Mouse (Mus musculus): Measurements from ENCODE around the gene 1700049E17Rik2. TPM values are rescaled to one million over a fixed set of nuclear protein-coding genes. Genes with fewer than 3 reads are reported as not detected.
"Not testable (repeated sequence)": the region's sequence is repeated elsewhere in the genome, so short reads cannot be mapped to it uniquely, and the experiment has no call there.

Gene 1700049E17Rik2
- polyA plus RNA-seq (2014; fragmentation: Nextera tagmentation; extraction: Ambion mirVana) = not detected in 2 replicates

GRCm38 (mm10) chr14:41572911-41573310, at the start of gene 1700049E17Rik2:
Gene 1700049E17Rik2, plus strand, starts transcription at chr14:41573211.
- not testable (repeated sequence) for H3K27ac ChIP-seq (replicated peaks; ENCODE audit: low read depth, low read length); H3K36me3 ChIP-seq (ENCODE audit: control insufficient read depth, insufficient read depth, low read length); H3K4me1 ChIP-seq (ENCODE audit: control insufficient read depth, insufficient read depth, low read length); H3K9ac ChIP-seq (ENCODE audit: low read length); ATAC-seq (ENCODE audit: insufficient number of reproducible peaks, low FRiP score, low TSS enrichment, low read depth); H3K27me3 ChIP-seq (ENCODE audit: control insufficient read depth, insufficient read depth, low read length); H3K9me3 ChIP-seq (ENCODE audit: control insufficient read depth, low read length); H3K4me2 ChIP-seq (ENCODE audit: low read depth, severe bottlenecking); DNase-seq (ENCODE audit: low spot score); H3K4me3 ChIP-seq (ENCODE audit: low read depth, low read length)
- no CpG with 5 or more reads among the region's 1 CpGs for WGBS

GRCm38 (mm10) chr14:41524695-41525094, 48.3 kb upstream of the 1700049E17Rik2 start:
- H3K9me3 ChIP-seq (ENCODE audit: control insufficient read depth, low read length); H3K36me3 ChIP-seq (ENCODE audit: control insufficient read depth, insufficient read depth, low read length); H3K27me3 ChIP-seq (ENCODE audit: control insufficient read depth, insufficient read depth, low read length); ATAC-seq (ENCODE audit: insufficient number of reproducible peaks, low FRiP score, low TSS enrichment, low read depth); H3K4me3 ChIP-seq (ENCODE audit: low read depth, low read length); DNase-seq (ENCODE audit: low spot score); H3K27ac ChIP-seq (replicated peaks; ENCODE audit: low read depth, low read length); H3K4me1 ChIP-seq (ENCODE audit: control insufficient read depth, insufficient read depth, low read length); H3K4me2 ChIP-seq (ENCODE audit: low read depth, severe bottlenecking); H3K9ac ChIP-seq (ENCODE audit: low read length): not testable (repeated sequence)
- 79% methylated on average over 1 of the region's 1 CpGs for WGBS

GRCm38 (mm10) chr14:41555483-41555882, 17.5 kb upstream of the 1700049E17Rik2 start, which contains the start of gene Gm7970:
Gene Gm7970, minus strand, starts transcription at chr14:41555583.
- H3K27ac ChIP-seq (replicated peaks; ENCODE audit: low read depth, low read length); DNase-seq (ENCODE audit: low spot score); ATAC-seq (ENCODE audit: insufficient number of reproducible peaks, low FRiP score, low TSS enrichment, low read depth); H3K4me1 ChIP-seq (ENCODE audit: control insufficient read depth, insufficient read depth, low read length); H3K4me2 ChIP-seq (ENCODE audit: low read depth, severe bottlenecking); H3K36me3 ChIP-seq (ENCODE audit: control insufficient read depth, insufficient read depth, low read length); H3K9me3 ChIP-seq (ENCODE audit: control insufficient read depth, low read length); H3K27me3 ChIP-seq (ENCODE audit: control insufficient read depth, insufficient read depth, low read length); H3K9ac ChIP-seq (ENCODE audit: low read length); H3K4me3 ChIP-seq (ENCODE audit: low read depth, low read length): not testable (repeated sequence)
- WGBS = no CpG with 5 or more reads among the region's 2 CpGs

GRCm38 (mm10) chr14:41586346-41586745, 13.3 kb downstream of the 1700049E17Rik2 start:
- WGBS = 57% methylated on average over 1 of the region's 1 CpGs
- DNase-seq (ENCODE audit: low spot score) = not testable (repeated sequence)

GRCm38 (mm10) chr14:41600935-41601334, 27.9 kb downstream of the 1700049E17Rik2 start:
- H3K4me2 ChIP-seq (ENCODE audit: low read depth, severe bottlenecking); ATAC-seq (ENCODE audit: insufficient number of reproducible peaks, low FRiP score, low TSS enrichment, low read depth); H3K9ac ChIP-seq (ENCODE audit: low read length); H3K27me3 ChIP-seq (ENCODE audit: control insufficient read depth, insufficient read depth, low read length); DNase-seq (ENCODE audit: low spot score); H3K27ac ChIP-seq (replicated peaks; ENCODE audit: low read depth, low read length); H3K36me3 ChIP-seq (ENCODE audit: control insufficient read depth, insufficient read depth, low read length); H3K9me3 ChIP-seq (ENCODE audit: control insufficient read depth, low read length); H3K4me1 ChIP-seq (ENCODE audit: control insufficient read depth, insufficient read depth, low read length); H3K4me3 ChIP-seq (ENCODE audit: low read depth, low read length): not testable (repeated sequence)
- 90% methylated on average over 15 of the region's 15 CpGs for WGBS

More at GRCm38 (mm10) chr14:41586346-41586745, 13.3 kb downstream of the 1700049E17Rik2 start:
- H3K36me3 ChIP-seq (ENCODE audit: control insufficient read depth, insufficient read depth, low read length); ATAC-seq (ENCODE audit: insufficient number of reproducible peaks, low FRiP score, low TSS enrichment, low read depth); H3K9ac ChIP-seq (ENCODE audit: low read length); H3K9me3 ChIP-seq (ENCODE audit: control insufficient read depth, low read length); H3K4me1 ChIP-seq (ENCODE audit: control insufficient read depth, insufficient read depth, low read length); H3K4me2 ChIP-seq (ENCODE audit: low read depth, severe bottlenecking); H3K27me3 ChIP-seq (ENCODE audit: control insufficient read depth, insufficient read depth, low read length); H3K27ac ChIP-seq (replicated peaks; ENCODE audit: low read depth, low read length); H3K4me3 ChIP-seq (ENCODE audit: low read depth, low read length): not testable (repeated sequence)

- not testable (repeated sequence) for H3K4me1 ChIP-seq (ENCODE audit: control insufficient read depth, insufficient read depth, low read length); H3K9me3 ChIP-seq (ENCODE audit: control insufficient read depth, low read length); H3K27ac ChIP-seq (replicated peaks; ENCODE audit: low read depth, low read length); H3K36me3 ChIP-seq (ENCODE audit: control insufficient read depth, insufficient read depth, low read length); H3K4me2 ChIP-seq (ENCODE audit: low read depth, severe bottlenecking); H3K9ac ChIP-seq (ENCODE audit: low read length); DNase-seq (ENCODE audit: low spot score); H3K4me3 ChIP-seq (ENCODE audit: low read depth, low read length); H3K27me3 ChIP-seq (ENCODE audit: control insufficient read depth, insufficient read depth, low read length); ATAC-seq (ENCODE audit: insufficient number of reproducible peaks, low FRiP score, low TSS enrichment, low read depth)
- 91% methylated on average over 1 of the region's 1 CpGs for WGBS
Measured at GRCm38 (mm10) chr14:41610690-41611089, 37.7 kb downstream of the 1700049E17Rik2 start.

- not testable (repeated sequence) for H3K9me3 ChIP-seq (ENCODE audit: control insufficient read depth, low read length); H3K4me3 ChIP-seq (ENCODE audit: low read depth, low read length); H3K4me1 ChIP-seq (ENCODE audit: control insufficient read depth, insufficient read depth, low read length); H3K27me3 ChIP-seq (ENCODE audit: control insufficient read depth, insufficient read depth, low read length); H3K9ac ChIP-seq (ENCODE audit: low read length); H3K4me2 ChIP-seq (ENCODE audit: low read depth, severe bottlenecking); ATAC-seq (ENCODE audit: insufficient number of reproducible peaks, low FRiP score, low TSS enrichment, low read depth); DNase-seq (ENCODE audit: low spot score); H3K36me3 ChIP-seq (ENCODE audit: control insufficient read depth, insufficient read depth, low read length); H3K27ac ChIP-seq (replicated peaks; ENCODE audit: low read depth, low read length)
- WGBS = 98% methylated on average over 4 of the region's 5 CpGs
Measured at GRCm38 (mm10) chr14:41622535-41622934, 49.5 kb downstream of the 1700049E17Rik2 start.

GRCm38 (mm10) chr14:41624512-41624911, 51.5 kb downstream of the 1700049E17Rik2 start, which contains the start of gene Gm3072:
Gene Gm3072, minus strand, starts transcription at chr14:41624612.
- not testable (repeated sequence) for H3K4me3 ChIP-seq (ENCODE audit: low read depth, low read length); ATAC-seq (ENCODE audit: insufficient number of reproducible peaks, low FRiP score, low TSS enrichment, low read depth); H3K4me1 ChIP-seq (ENCODE audit: control insufficient read depth, insufficient read depth, low read length); H3K36me3 ChIP-seq (ENCODE audit: control insufficient read depth, insufficient read depth, low read length); H3K27me3 ChIP-seq (ENCODE audit: control insufficient read depth, insufficient read depth, low read length); H3K27ac ChIP-seq (replicated peaks; ENCODE audit: low read depth, low read length); H3K4me2 ChIP-seq (ENCODE audit: low read depth, severe bottlenecking); H3K9ac ChIP-seq (ENCODE audit: low read length); H3K9me3 ChIP-seq (ENCODE audit: control insufficient read depth, low read length); DNase-seq (ENCODE audit: low spot score)
- 90% methylated on average over 1 of the region's 2 CpGs for WGBS

- not testable (repeated sequence) for H3K4me2 ChIP-seq (ENCODE audit: low read depth, severe bottlenecking); H3K9ac ChIP-seq (ENCODE audit: low read length); H3K4me1 ChIP-seq (ENCODE audit: control insufficient read depth, insufficient read depth, low read length); ATAC-seq (ENCODE audit: insufficient number of reproducible peaks, low FRiP score, low TSS enrichment, low read depth); H3K4me3 ChIP-seq (ENCODE audit: low read depth, low read length); H3K27me3 ChIP-seq (ENCODE audit: control insufficient read depth, insufficient read depth, low read length); H3K27ac ChIP-seq (replicated peaks; ENCODE audit: low read depth, low read length); H3K9me3 ChIP-seq (ENCODE audit: control insufficient read depth, low read length); H3K36me3 ChIP-seq (ENCODE audit: control insufficient read depth, insufficient read depth, low read length); DNase-seq (ENCODE audit: low spot score)
- WGBS = 92% methylated on average over 9 of the region's 11 CpGs
Measured at GRCm38 (mm10) chr14:41630144-41630543, 57.1 kb downstream of the 1700049E17Rik2 start.

All from limb, embryonic 11.5 days (tissue).